Mouse (Mus musculus) splenic B cell, adult 2 months (primary cell): ENCODE measurements at regions not wholly inside any gene's neighbourhood (a gene's known extent, or its start where the extent isn't known, plus 50 kb on each side); places are given as distances from the start of the nearest gene placed in this dataset.

Experiments used
- DNase-seq: peaks from one replicate; pipeline ENCODE4 v3.0.0-alpha.2; 2011; ENCODE audit warnings: low read depth, low spot score
- H3K27me3 ChIP-seq: 2 replicates; pipeline ENCODE4 v1.6.1; 2012; ENCODE audit warnings: mild to moderate bottlenecking, low read length, moderate library complexity, mixed read lengths; ENCODE audit not compliant: control insufficient read depth, poor library complexity, insufficient read depth, severe bottlenecking
- H3K36me3 ChIP-seq: 2 replicates; pipeline ENCODE4 v1.6.1; 2012; ENCODE audit warnings: mild to moderate bottlenecking, low read length, moderate library complexity, mixed read lengths; ENCODE audit not compliant: control insufficient read depth, poor library complexity, insufficient read depth, severe bottlenecking

DNA sequence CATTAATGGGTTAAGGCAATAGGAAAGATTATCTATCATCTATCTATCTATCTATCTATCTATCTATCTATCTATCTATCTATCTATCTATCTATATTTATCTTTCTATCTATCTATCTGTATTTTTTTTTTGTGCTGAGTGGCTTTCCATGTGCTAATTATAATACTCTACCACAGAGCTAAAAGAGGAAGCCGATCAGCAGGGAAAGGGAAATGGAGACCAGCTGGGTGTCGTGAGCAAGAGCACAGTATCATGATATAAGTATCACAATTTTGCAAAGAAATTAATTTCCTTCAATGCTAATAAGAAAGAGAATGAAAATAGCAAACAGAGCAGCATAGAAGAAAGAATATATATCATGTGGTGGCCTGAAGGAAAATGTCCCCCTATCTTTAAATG is 69.6 kb downstream of the Cldn1 start:
- H3K36me3 ChIP-seq, result no peaks in the 10 kb centered on the region
- H3K27me3 ChIP-seq, result no peaks in the 10 kb centered on the region
- no peak for DNase-seq

DNA sequence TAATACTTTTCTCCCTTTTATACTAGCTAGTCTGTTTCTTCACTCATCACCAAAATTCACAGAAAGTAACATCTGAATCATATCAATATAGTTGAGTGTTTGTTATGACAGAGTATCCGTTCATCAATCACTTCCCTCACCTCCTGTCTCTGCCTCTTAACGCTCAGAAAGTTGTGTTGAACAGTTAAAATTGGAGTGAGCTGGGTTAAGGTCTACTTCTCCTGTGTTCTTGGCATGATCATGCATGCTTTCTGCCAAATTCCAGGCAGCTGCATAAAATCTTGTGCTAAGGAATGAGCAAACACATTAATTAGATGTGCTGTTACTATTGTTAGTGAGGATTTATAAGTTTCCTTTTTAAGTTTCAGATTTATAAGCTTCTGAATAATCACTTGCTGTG is 79.9 kb downstream of the Cldn1 start:
- Histone ChIP-seq H3K36me3 (no peaks in the 10 kb centered on the region), H3K27me3 (no peaks in the 10 kb centered on the region)
- no peak for DNase-seq

- H3K27me3 ChIP-seq, result no peaks in the 10 kb centered on the region
- DNase-seq, result no peak
- no peaks in the 10 kb centered on the region for H3K36me3 ChIP-seq
Observed at GRCm38 (mm10) chr16:26285627-26286026, 86.0 kb downstream of the Cldn1 start.

GRCm38 (mm10) chr16:26284713-26285112 is 86.9 kb downstream of the Cldn1 start:
- DNase-seq, result no peak
- no peaks in the 10 kb centered on the region for H3K27me3 ChIP-seq
- H3K36me3 ChIP-seq, result no peaks in the 10 kb centered on the region

GRCm38 (mm10) chr16:26282418-26282817 is 89.2 kb downstream of the Cldn1 start:
- no peak for DNase-seq
- Histone ChIP-seq H3K36me3 (no peaks in the 10 kb centered on the region), H3K27me3 (no peaks in the 10 kb centered on the region)

GRCm38 (mm10) chr16:26281496-26281895 is 90.1 kb downstream of the Cldn1 start:
- Histone ChIP-seq H3K27me3 (no peaks in the 10 kb centered on the region), H3K36me3 (no peaks in the 10 kb centered on the region)
- no peak for DNase-seq

GRCm38 (mm10) chr16:26276789-26277188 is 94.9 kb downstream of the Cldn1 start:
- Histone ChIP-seq H3K36me3 (no peaks in the 10 kb centered on the region), H3K27me3 (no peaks in the 10 kb centered on the region)
- DNase-seq, result no peak

DNA sequence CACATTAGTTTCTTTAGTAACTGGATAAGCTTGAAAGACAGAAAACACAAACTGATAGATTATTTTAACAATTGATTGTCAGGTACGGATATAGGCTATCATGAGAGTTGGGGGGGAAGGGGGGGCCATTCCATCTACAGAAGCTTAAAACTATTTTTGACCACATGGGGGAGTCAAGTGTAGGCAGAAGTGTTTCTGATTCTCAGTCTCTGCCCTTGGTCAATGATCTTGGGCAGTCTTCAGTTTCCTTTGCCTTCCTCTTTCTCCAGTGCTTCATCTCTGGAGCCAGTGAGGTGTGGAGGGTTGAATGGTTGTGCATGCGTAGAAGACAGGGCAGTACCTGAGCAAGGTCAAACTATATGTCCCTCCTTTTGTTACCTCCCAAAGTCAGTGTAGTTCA is 118.8 kb downstream of the Cldn1 start:
- DNase-seq, result no peak
- no peaks in the 10 kb centered on the region for H3K36me3 ChIP-seq

DNA sequence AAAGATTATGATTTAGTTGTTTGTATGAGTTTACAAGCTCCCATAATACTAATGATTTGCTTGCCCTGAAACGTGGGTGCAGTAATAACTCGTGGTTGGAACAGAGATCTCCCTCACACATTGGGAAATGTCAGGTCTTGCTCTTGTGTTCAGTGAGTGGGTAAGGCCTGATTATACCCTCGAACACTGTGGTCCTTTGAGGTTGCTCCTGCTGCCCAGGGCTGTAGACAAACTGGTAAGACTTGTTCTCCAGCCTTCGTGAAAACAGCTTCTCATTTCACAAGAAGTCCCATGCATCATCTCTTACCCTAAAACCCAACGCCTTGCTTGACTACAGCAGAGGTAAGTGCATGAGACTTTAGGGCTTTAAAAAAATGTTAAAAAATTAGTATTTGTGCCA is 119.9 kb downstream of the Cldn1 start:
- DNase-seq, result no peak
- Histone ChIP-seq H3K27me3 (no peaks in the 10 kb centered on the region), H3K36me3 (no peaks in the 10 kb centered on the region)

More for the DNA sequence above, 118.8 kb downstream of the Cldn1 start:
- H3K27me3 ChIP-seq, result no peaks in the 10 kb centered on the region

- DNase-seq, result no peak
- Histone ChIP-seq H3K27me3 (no peaks in the 10 kb centered on the region), H3K36me3 (no peaks in the 10 kb centered on the region)
Observed at GRCm38 (mm10) chr16:26251027-26251426, 120.6 kb downstream of the Cldn1 start.

DNA sequence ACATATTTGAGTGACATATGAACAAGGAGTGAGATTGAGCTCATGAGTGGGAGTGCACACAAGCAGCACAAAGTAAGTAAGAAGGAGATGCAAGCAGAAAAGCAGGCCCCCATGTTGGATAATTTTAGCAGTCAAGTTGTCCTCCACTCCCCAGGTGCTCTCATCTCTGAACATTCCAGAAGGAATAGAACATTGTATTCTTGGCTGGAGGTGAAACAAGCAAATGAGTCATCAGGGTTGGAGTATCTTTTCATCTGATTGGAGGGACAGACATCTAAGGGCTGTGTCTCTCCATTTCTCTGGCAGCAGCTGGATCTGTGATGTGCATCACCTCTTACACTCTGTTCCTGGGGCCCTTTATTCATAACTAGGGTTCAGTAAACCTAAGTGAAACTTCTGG is 122.7 kb downstream of the Cldn1 start:
- Histone ChIP-seq H3K27me3 (no peaks in the 10 kb centered on the region), H3K36me3 (no peaks in the 10 kb centered on the region)
- DNase-seq, result no peak

- DNase-seq, result no peak
- Histone ChIP-seq H3K36me3 (no peaks in the 10 kb centered on the region), H3K27me3 (no peaks in the 10 kb centered on the region)
Observed at GRCm38 (mm10) chr16:26247926-26248325, 123.7 kb downstream of the Cldn1 start.

GRCm38 (mm10) chr16:26235239-26235638 is 129.7 kb upstream of the P3h2 start:
- no peaks in the 10 kb centered on the region for H3K27me3 ChIP-seq
- no peaks in the 10 kb centered on the region for H3K36me3 ChIP-seq
- no peak for DNase-seq

GRCm38 (mm10) chr16:26234113-26234512 is 128.5 kb upstream of the P3h2 start:
- Histone ChIP-seq H3K27me3 (no peaks in the 10 kb centered on the region), H3K36me3 (no peaks in the 10 kb centered on the region)
- peak; percentile 46 for DNase-seq

- Histone ChIP-seq H3K27me3 (no peaks in the 10 kb centered on the region), H3K36me3 (no peaks in the 10 kb centered on the region)
- DNase-seq, result no peak
Observed at GRCm38 (mm10) chr16:26231110-26231509, 125.5 kb upstream of the P3h2 start.

DNA sequence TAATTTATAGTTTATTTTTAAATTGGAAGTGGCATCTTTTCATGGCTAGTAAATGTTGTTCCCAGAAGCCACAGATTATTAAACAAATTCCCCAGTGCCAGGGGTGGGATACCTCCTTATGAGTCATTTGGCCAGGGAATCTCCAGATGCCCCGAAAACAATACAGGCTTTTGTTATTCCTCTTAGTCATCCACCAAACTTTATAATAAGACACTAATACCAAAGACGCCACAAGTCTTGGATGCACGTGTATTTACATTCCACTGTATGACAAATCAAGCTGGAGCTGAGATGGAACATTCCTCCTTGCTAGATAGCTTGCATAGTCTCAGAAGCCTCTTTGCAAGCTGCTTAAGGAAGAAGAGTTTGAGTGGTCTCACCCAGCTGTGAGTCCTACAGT is 105.8 kb upstream of the P3h2 start:
- no peaks in the 10 kb centered on the region for H3K36me3 ChIP-seq
- H3K27me3 ChIP-seq, result no peaks in the 10 kb centered on the region

More for the DNA sequence above, 105.8 kb upstream of the P3h2 start:
- no peak for DNase-seq
